ENCODE assay signal across 29 mouse cellular contexts in genomic region chr4:149888156-149888555, GRCm38 (mm10).
DNase-seq lines count a peak whose midpoint lies in the region; ATAC-seq and TF ChIP-seq lines count a peak whose summit lies in the region.
"Had no signal": no experiment of that assay in that cellular context is flagged by ENCODE, and none has a peak within 500 bp of the region (broad histone marks: within the 10 kb centered on the region; RNA-seq: fewer than 3 reads in every experiment).

No protein-coding gene starts in this region.

- no peak for TF ChIP-seq CTCF in gastrocnemius, adult 2 months (IDR thresholded peaks at IDR 0.05)

- peak; percentile 53 for DNase-seq in gastrocnemius, adult 2 months
- DNase-seq in gastrocnemius, postnatal 10 days = no peak
- DNase-seq in heart, adult 8-10 months (ENCODE audit: low spot score) = peak; percentile 57
- peak; percentile 74 for DNase-seq in gastrocnemius, postnatal 25 days
- no peak for DNase-seq in limb, embryonic 10.5 days (ENCODE audit: low spot score)
- no peak for DNase-seq in adrenal gland, adult (ENCODE audit: inconsistent age in 2 of 2, low spot score in 1 of 2)
- DNase-seq: adrenal gland, postnatal 25 days; cerebellum, adult 11-12 months; cerebellum, adult 9-11 months; embryo, embryonic 11 days; liver, postnatal 0 days; lung, postnatal 10 days had no signal

- no peak overlapping the region for H3K9ac ChIP-seq in heart, embryonic 11.5 days (ENCODE audit: low read depth, low read length)
- H3K9ac ChIP-seq: embryonic facial prominence, embryonic 13.5 days; hindbrain, embryonic 12.5 days; kidney, embryonic 15.5 days; liver, embryonic 12.5 days; liver, postnatal 0 days; midbrain, embryonic 13.5 days; neural tube, embryonic 13.5 days; stomach, embryonic 15.5 days had no signal

- 91% methylated on average over 5 of the region's 5 CpGs for WGBS in heart, embryonic 11.5 days (ENCODE audit: insufficient replicate concordance)
- 94% methylated on average over 5 of the region's 5 CpGs for WGBS in limb, embryonic 10.5 days

- no peak overlapping the region for H3K4me2 ChIP-seq in heart, embryonic 11.5 days
- H3K4me2 ChIP-seq: embryonic facial prominence, embryonic 13.5 days; hindbrain, embryonic 12.5 days; kidney, embryonic 15.5 days; liver, embryonic 12.5 days; midbrain, embryonic 13.5 days; neural tube, embryonic 13.5 days; stomach, embryonic 15.5 days had no signal

- H3K36me3 ChIP-seq in heart, embryonic 11.5 days (ENCODE audit: control insufficient read depth, insufficient read depth, low read length) = no peaks in the 10 kb centered on the region
- H3K36me3 ChIP-seq in limb, embryonic 10.5 days = no peaks in the 10 kb centered on the region
- H3K36me3 ChIP-seq: embryonic facial prominence, embryonic 13.5 days; forebrain, embryonic 10.5 days; G1E; hindbrain, embryonic 12.5 days; kidney, embryonic 15.5 days; liver, embryonic 12.5 days; midbrain, embryonic 13.5 days; neural tube, embryonic 13.5 days; stomach, embryonic 15.5 days had no signal

- H3K27ac ChIP-seq in gastrocnemius, adult 2 months = peak overlapping the region; percentile 87
- no peak overlapping the region for H3K27ac ChIP-seq in heart, embryonic 11.5 days (ENCODE audit: low read depth, low read length)
- peak overlapping the region; percentile 95 for H3K27ac ChIP-seq in limb, embryonic 10.5 days
- H3K27ac ChIP-seq: embryonic facial prominence, embryonic 13.5 days; hindbrain, embryonic 12.5 days; hindbrain, postnatal 0 days; layer of hippocampus, adult 2 months; left cerebral cortex, adult 2 months; liver, embryonic 12.5 days; macrophage; midbrain, embryonic 13.5 days; neural tube, embryonic 13.5 days; stomach, embryonic 15.5 days had no signal

- intact Hi-C loops in gastrocnemius, adult 2 months (cut with DNase I) = no loop called here

- ATAC-seq in heart, embryonic 11.5 days (replicated peaks; ENCODE audit: insufficient number of reproducible peaks, low FRiP score, low TSS enrichment) = no peak
- ATAC-seq in activated CD4-positive, CD25-positive, alpha-beta regulatory T cell, adult 4 months = no peak
- ATAC-seq: forebrain, embryonic 16.5 days; hindbrain, postnatal 0 days; intestine, embryonic 16.5 days; liver, embryonic 12.5 days; midbrain, embryonic 13.5 days had no signal

- H3K9me3 ChIP-seq in heart, embryonic 11.5 days (replicated peaks; ENCODE audit: control insufficient read depth, low read length) = no peaks in the 10 kb centered on the region
- no peaks in the 10 kb centered on the region for H3K9me3 ChIP-seq in limb, embryonic 10.5 days (replicated peaks)
- H3K9me3 ChIP-seq: embryonic facial prominence, embryonic 13.5 days; forebrain, embryonic 10.5 days; G1E; hindbrain, embryonic 12.5 days; kidney, embryonic 15.5 days; liver, embryonic 12.5 days; midbrain, embryonic 13.5 days; neural tube, embryonic 13.5 days; stomach, embryonic 15.5 days had no signal

- no peak overlapping the region for H3K4me3 ChIP-seq in gastrocnemius, adult 2 months
- H3K4me3 ChIP-seq in heart, embryonic 11.5 days (ENCODE audit: low read depth, low read length) = no peak overlapping the region
- no peak overlapping the region for H3K4me3 ChIP-seq in limb, embryonic 10.5 days
- H3K4me3 ChIP-seq: embryonic facial prominence, embryonic 13.5 days; forebrain, embryonic 10.5 days; hindbrain, embryonic 12.5 days; kidney, embryonic 15.5 days; layer of hippocampus, adult 2 months; left cerebral cortex, adult 2 months; liver, embryonic 12.5 days; midbrain, embryonic 13.5 days; neural tube, embryonic 13.5 days; stomach, embryonic 15.5 days had no signal

- peaks cover 22% of the 10 kb centered on the region for H3K4me1 ChIP-seq in heart, embryonic 11.5 days (ENCODE audit: control insufficient read depth, insufficient read depth, low read length)
- H3K4me1 ChIP-seq in limb, embryonic 10.5 days = peaks cover 74% of the 10 kb centered on the region

- no peaks in the 10 kb centered on the region for H3K27me3 ChIP-seq in heart, embryonic 11.5 days (ENCODE audit: control insufficient read depth, insufficient read depth, low read length)
- no peaks in the 10 kb centered on the region for H3K27me3 ChIP-seq in limb, embryonic 10.5 days (ENCODE audit: low read depth, poor library complexity, severe bottlenecking)
- H3K27me3 ChIP-seq: embryonic facial prominence, embryonic 13.5 days; hindbrain, embryonic 12.5 days; kidney, embryonic 15.5 days; midbrain, embryonic 13.5 days; neural tube, embryonic 13.5 days; stomach, embryonic 15.5 days had no signal

Comparison
In these comparisons a context has a peak if more than half of its experiments do, and no peak if none do; other contexts are left out.
1. DNase-seq: peak in gastrocnemius, adult 2 months (single experiment), heart, adult 8-10 months (single experiment) and gastrocnemius, postnatal 25 days (single experiment); none in gastrocnemius, postnatal 10 days (single experiment), limb, embryonic 10.5 days (single experiment) and adrenal gland, adult (0 of 2).